Mouse (Mus musculus) midbrain, embryonic 10.5 days (tissue): ENCODE data around the gene Cstad. TPM values are rescaled to one million over a fixed set of nuclear protein-coding genes. Genes with fewer than 3 reads are reported as not detected.

ENCODE experiments used
- DNase-seq: peaks from one replicate; pipeline ENCODE4 v3.0.0-alpha.2; 2017; ENCODE audit warnings: low spot score
- H3K27ac ChIP-seq: fragments of 300-500 bp; sonication (generic); replicated peaks from 2 replicates; pipeline ENCODE4 v1.5.1; 2016; ENCODE audit warnings: mild to moderate bottlenecking
- H3K27me3 ChIP-seq: fragments of 300-500 bp; sonication (generic); 2 replicates; pipeline ENCODE4 v1.6.1; 2016; ENCODE audit warnings: low read depth, mild to moderate bottlenecking; ENCODE audit not compliant: poor library complexity, severe bottlenecking
- H3K36me3 ChIP-seq: fragments of 300-500 bp; sonication (generic); 2 replicates; pipeline ENCODE4 v1.6.1; 2016; ENCODE audit warnings: mild to moderate bottlenecking, moderate library complexity
- H3K4me1 ChIP-seq: fragments of 300-500 bp; sonication (generic); 2 replicates; pipeline ENCODE4 v1.6.1; 2016
- H3K4me3 ChIP-seq: fragments of 300-500 bp; sonication (generic); 2 replicates; pipeline ENCODE4 v1.5.1; 2016; ENCODE audit warnings: mild to moderate bottlenecking, moderate library complexity
- H3K9me3 ChIP-seq: fragments of 300-500 bp; sonication (generic); replicated peaks from 2 replicates; pipeline ENCODE4 v1.6.1; 2016; ENCODE audit warnings: mild to moderate bottlenecking
- WGBS: fragments of 180-500 bp; shearing (Covaris S2); methylation state at CpG from one replicate; pipeline ENCODE4 v1.1.7; 2016; 5-methylcytosine and 5-hydroxymethylcytosine counted together
- polyA plus RNA-seq: library from polyadenylated mRNA; unstranded; fragments of >200 nt; fragmentation: Nextera tagmentation; extraction: Ambion mirVana; gene quantifications from 2 replicates; pipeline ENCODE4 v1.2.1, GENCODE M21; 2016

The Cstad gene
- polyA plus RNA-seq, 1 experiment from 2014 or later: 0.20 TPM

DNA sequence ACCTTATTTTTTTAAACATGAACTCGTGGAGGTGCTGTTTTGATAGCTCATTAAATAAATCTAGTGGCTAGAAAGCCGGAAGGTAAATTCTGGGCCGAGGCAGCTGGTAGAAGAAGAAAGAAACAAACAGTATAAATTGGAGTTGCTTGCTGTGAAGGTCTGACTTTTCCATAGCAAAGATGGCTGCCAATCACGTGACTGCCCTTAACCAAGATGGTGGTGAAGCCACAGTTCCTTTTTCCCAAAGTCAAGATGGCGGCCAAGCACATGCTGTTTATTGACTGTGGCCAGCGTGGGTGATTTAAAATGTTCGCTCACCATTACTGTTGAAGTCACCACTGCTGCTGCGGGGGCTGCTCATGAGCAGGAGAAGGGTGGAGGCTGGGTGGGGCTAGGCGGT, 17.8 kb upstream of the Cstad start:
- H3K27ac ChIP-seq: no peak overlapping the region
- DNase-seq: no peak
- H3K4me3 ChIP-seq: no peak overlapping the region
- H3K27me3 ChIP-seq: no peaks in the 10 kb centered on the region
- no peaks in the 10 kb centered on the region for H3K4me1 ChIP-seq
- H3K36me3 ChIP-seq: no peaks in the 10 kb centered on the region
- peaks cover 8% of the 10 kb centered on the region for H3K9me3 ChIP-seq
- 89% methylated on average over 9 of the region's 9 CpGs for WGBS

DNA sequence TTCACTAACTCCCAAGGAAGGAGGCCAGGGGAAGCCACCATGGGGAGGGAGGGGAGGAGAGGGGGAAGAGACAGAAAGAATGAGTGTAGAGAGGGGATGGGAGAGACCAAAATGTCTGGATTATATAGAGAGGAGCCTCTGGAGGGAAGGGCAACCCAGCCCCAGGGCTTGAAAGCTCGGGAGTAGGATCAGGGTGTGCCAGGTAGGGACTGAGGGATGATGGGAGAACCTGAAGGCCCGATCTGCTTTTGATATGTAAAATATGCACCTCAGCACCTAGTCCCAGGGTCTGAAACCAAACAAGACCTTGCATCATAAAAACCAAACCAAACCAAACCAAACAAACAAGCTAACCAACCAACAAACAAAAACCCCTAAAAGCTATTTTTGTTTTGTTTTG, 16.8 kb upstream of the Cstad start:
- peaks cover 10% of the 10 kb centered on the region for H3K9me3 ChIP-seq
- WGBS: 55% methylated on average over 2 of the region's 2 CpGs
- no peaks in the 10 kb centered on the region for H3K4me1 ChIP-seq
- H3K4me3 ChIP-seq: no peak overlapping the region
- no peaks in the 10 kb centered on the region for H3K36me3 ChIP-seq
- no peak overlapping the region for H3K27ac ChIP-seq
- H3K27me3 ChIP-seq: no peaks in the 10 kb centered on the region
- DNase-seq: no peak

DNA sequence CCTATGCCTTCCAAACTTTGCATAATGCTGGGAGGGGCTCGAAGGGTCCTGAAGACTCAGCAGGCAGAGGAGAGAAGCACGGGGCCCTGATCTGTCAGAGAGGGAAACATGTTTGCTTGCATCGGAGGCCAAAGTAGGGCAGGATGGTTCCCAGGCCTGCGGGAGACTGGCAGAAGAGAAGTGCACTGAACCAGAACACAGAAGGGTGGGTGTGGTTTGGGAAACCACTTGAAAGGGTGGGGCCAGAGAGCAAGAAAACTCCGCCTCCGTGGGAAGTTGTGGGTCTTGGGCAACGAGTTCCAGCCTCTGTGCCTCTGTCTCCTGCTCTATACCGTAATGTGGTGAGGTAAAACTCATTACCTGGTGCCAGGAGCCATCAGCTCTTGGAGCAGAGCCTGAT, 7.7 kb upstream of the Cstad start:
- Histone ChIP-seq H3K27me3 (no peaks in the 10 kb centered on the region), H3K9me3 (peaks cover under 1% of the 10 kb centered on the region; the same call in 1 of the 2 replicates), H3K27ac (peak overlapping the region; percentile 79), H3K4me3 (0 out of 2 replicates have a peak overlapping the region, but pooled peaks have one; percentile 1), H3K4me1 (peaks cover 35% of the 10 kb centered on the region), H3K36me3 (no peaks in the 10 kb centered on the region)
- no peak for DNase-seq
- 35% methylated on average over 8 of the region's 8 CpGs for WGBS

DNA sequence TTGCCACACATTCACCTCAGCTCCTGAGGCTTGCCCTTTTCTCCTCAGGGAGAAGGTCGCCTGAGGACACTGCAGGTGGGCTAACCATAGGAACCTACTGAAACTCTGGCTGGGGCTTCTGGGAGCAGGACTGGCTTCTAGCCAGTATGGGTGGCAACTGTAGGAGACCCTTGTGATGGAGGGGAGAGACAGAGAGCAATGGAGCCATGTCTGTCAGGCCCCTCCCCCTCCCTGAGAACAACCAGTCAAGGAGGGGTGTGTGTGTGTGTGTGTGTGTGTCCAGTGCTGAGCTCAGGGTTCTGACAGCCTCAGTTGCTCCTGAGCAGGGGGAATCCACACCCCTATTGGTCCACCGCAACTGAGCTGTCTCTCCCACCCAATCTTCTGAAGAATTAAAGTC, 7.2 kb upstream of the Cstad start:
- WGBS: 64% methylated on average over 2 of the region's 2 CpGs
- no peaks in the 10 kb centered on the region for H3K27me3 ChIP-seq
- no peaks in the 10 kb centered on the region; the same call in 1 of the 2 replicates for H3K9me3 ChIP-seq
- H3K27ac ChIP-seq: peak overlapping the region; percentile 79
- no peak for DNase-seq
- peaks cover 39% of the 10 kb centered on the region for H3K4me1 ChIP-seq
- H3K36me3 ChIP-seq: no peaks in the 10 kb centered on the region
- H3K4me3 ChIP-seq: no peak overlapping the region

DNA sequence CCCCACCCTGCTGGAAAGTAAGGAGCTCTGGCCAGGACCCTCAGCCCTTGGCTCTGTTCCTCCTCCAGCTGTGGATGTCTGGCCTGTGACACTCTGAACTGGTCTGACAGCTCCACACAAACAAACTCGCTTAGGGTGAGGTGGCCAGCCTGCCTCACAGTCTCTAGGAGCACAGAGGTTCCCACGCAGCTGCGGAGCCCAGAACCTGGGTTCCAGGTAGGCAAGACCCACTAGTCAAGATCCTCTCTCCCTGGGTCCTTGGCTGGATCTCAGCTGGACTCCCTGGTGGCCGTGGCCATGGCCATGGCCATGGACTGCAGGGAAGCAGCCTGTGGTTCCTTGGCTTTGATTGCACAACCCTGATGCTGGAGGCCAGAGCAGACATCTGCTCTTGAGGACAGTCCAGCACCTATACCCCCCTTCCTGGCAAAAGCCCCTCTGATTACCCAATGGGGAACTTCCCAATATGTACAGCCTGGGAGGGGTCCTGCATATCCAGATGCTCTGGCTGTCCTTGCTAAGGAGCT, 5.8 kb upstream of the Cstad start:
- WGBS: 76% methylated on average over 4 of the region's 4 CpGs
- Histone ChIP-seq H3K27ac (peak overlapping the region; percentile 28; the same call in 1 of the 2 replicates), H3K36me3 (no peaks in the 10 kb centered on the region), H3K27me3 (no peaks in the 10 kb centered on the region), H3K4me3 (no peak overlapping the region), H3K9me3 (no peaks in the 10 kb centered on the region), H3K4me1 (peaks cover 49% of the 10 kb centered on the region)
- DNase-seq: no peak

DNA sequence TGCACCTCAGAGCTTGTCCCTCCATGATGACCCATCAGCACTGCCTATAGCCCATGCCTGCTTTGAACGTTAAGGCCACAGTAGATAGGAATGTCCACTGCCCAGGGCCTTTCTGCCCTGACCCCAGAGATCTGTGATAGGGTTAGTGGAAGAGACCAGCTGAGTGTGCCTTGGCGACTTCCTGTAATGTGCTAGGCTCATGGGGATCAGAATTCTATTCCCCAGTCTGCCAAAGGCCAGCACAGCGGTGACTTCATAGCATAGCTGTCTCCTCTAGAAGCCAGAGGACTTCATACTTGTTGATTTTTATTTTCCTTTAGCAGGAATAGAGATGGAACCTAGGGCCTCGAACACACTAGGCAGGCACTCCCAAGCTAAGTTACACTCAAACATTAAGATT, 5.1 kb upstream of the Cstad start:
- no peak for DNase-seq
- 87% methylated on average over 4 of the region's 4 CpGs for WGBS

DNA sequence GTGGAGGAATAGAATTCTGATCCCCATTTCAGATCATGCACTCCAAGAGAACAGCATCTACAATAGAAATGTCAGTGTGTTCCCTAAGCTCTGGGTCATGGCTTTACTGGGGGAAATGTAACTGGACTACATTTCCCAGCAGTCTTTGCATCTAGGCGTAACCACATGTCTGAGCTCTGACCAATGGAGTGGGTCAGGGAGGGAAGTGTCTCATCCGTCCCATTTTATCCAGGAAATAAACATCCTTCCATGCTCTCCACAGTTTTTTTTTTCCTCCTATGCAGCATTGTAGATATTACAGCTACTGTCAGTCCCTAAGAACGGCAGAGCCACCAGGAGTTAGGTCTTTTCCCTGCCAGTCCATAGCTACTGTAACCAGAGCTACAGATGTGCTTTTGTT, 3.9 kb upstream of the Cstad start:
- no peak for DNase-seq
- H3K27ac ChIP-seq: peak overlapping the region; percentile 76

More for the DNA sequence above, 5.1 kb upstream of the Cstad start:
- Histone ChIP-seq H3K4me3 (no peak overlapping the region), H3K27me3 (no peaks in the 10 kb centered on the region), H3K9me3 (no peaks in the 10 kb centered on the region), H3K27ac (0 out of 2 replicates have a peak overlapping the region, but pooled peaks have one; percentile 28), H3K4me1 (peaks cover 56% of the 10 kb centered on the region), H3K36me3 (no peaks in the 10 kb centered on the region)

DNA sequence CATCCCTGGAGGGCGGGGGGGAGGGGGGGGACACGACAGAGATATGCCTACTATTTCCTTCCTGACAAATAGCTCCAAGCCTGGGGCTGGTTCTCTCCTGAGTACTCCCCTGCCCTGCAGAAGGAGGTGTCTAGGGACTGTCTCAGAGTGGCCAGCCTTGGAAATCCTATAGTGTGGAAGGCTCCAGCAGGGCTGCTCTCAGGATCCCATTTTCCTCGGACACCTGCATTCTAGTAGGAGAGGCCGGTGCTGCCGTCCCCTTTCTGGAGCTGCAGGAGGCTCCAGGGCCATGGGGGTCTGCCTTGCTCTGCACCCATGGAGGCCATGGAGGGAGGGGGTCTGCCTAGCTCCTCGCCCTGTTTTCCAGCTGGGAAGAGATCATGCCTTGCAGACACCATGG, 2.4 kb upstream of the Cstad start:
- peak overlapping the region; percentile 96 for H3K27ac ChIP-seq
- WGBS: 67% methylated on average over 6 of the region's 6 CpGs
- DNase-seq: no peak
- H3K9me3 ChIP-seq: no peaks in the 10 kb centered on the region
- H3K36me3 ChIP-seq: no peaks in the 10 kb centered on the region
- peaks cover 50% of the 10 kb centered on the region for H3K4me1 ChIP-seq
- H3K27me3 ChIP-seq: no peaks in the 10 kb centered on the region
- H3K4me3 ChIP-seq: no peak overlapping the region

More for the DNA sequence above, 3.9 kb upstream of the Cstad start:
- Histone ChIP-seq H3K9me3 (no peaks in the 10 kb centered on the region), H3K36me3 (no peaks in the 10 kb centered on the region), H3K27me3 (no peaks in the 10 kb centered on the region), H3K4me1 (peaks cover 64% of the 10 kb centered on the region), H3K4me3 (peak overlapping the region; percentile 43)
- WGBS: 17% methylated on average over 3 of the region's 3 CpGs

DNA sequence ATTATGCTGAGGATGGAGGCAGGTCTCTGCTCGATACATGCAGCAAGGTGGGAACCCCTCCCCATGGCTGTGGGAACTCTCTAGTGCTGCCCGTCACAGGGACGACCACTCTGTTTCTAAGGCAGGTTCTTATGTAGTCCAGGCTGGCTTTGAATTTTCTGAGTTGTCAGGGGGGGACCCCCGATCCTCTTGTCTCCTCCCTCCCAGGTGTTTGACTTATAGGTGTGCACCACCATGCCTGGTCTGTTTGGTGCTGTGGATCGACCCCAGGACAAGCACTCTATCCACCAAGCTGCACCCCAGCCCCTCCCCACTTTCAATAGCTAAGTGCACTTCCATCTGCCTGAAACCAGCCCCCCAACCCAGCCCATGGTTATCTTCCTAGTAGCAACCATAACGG, 1.9 kb upstream of the Cstad start:
- Histone ChIP-seq H3K4me3 (no peak overlapping the region), H3K36me3 (no peaks in the 10 kb centered on the region), H3K27ac (peak overlapping the region; percentile 96), H3K4me1 (peaks cover 45% of the 10 kb centered on the region), H3K9me3 (no peaks in the 10 kb centered on the region), H3K27me3 (no peaks in the 10 kb centered on the region)
- 87% methylated on average over 6 of the region's 6 CpGs for WGBS
- no peak for DNase-seq

DNA sequence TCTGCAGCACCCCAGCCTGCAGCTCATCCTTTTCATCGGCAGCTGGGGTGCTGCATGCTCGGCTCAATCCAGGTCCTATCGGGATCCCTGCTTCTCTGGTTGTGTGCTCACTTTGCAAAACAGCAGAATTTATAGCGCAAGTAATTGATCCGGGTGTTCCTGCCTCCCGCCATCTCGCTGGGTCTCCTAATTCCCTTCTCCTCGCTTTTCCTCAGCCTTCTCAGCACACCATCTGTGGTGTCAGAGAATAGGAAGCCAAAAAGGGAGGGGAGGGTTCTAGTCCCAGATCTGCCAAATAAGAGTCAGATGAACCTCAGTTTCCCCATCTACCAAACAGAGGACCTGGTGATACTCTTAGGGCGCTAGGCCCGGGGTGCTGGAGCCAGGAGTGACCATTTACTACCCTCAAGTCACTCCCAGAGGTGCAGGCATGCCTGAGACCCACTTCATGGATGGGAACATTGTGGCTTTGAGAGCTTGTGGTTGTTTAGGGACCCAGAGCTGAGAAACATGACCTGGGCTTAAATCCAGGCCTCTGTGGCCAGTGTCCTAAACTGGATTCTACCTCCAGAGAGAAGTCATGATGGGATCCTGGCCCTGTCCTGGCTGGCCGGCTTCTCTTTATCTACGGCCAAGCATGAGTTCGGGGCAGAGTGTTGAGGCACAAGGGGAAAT, 1.1 kb upstream of the Cstad start:
- H3K4me3 ChIP-seq: peak overlapping the region; percentile 65; the same call in 1 of the 2 replicates
- H3K4me1 ChIP-seq: peaks cover 42% of the 10 kb centered on the region
- no peaks in the 10 kb centered on the region for H3K9me3 ChIP-seq
- 87% methylated on average over 13 of the region's 13 CpGs for WGBS
- H3K27me3 ChIP-seq: no peaks in the 10 kb centered on the region
- H3K27ac ChIP-seq: peak overlapping the region; percentile 96
- no peak for DNase-seq
- no peaks in the 10 kb centered on the region for H3K36me3 ChIP-seq

DNA sequence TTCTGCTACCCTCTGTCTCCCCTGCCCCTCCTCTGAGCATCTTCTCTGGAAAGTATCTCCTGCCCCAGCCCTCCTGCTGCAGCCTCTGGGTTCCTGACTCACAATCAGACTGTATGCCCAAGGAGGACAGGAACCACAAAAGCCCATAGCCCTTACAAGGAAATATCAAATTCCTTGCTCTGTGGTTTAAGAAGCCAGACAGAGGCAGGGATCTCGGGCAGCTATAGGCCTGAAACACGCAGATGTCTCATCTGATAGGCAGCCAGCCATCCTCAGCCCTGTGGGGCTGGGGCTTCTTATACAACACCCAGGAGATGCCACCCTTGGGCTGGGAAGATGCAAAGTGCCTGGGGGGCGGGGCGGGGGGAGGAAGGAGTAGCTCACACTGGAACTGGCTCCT, 956 bp downstream of the Cstad start:
- H3K9me3 ChIP-seq: no peaks in the 10 kb centered on the region
- H3K4me1 ChIP-seq: peaks cover 50% of the 10 kb centered on the region
- peak overlapping the region; percentile 65; the same call in 1 of the 2 replicates for H3K4me3 ChIP-seq
- no peaks in the 10 kb centered on the region for H3K36me3 ChIP-seq
- peak overlapping the region; percentile 96 for H3K27ac ChIP-seq
- no peak for DNase-seq
- 86% methylated on average over 4 of the region's 4 CpGs for WGBS
- H3K27me3 ChIP-seq: no peaks in the 10 kb centered on the region

DNA sequence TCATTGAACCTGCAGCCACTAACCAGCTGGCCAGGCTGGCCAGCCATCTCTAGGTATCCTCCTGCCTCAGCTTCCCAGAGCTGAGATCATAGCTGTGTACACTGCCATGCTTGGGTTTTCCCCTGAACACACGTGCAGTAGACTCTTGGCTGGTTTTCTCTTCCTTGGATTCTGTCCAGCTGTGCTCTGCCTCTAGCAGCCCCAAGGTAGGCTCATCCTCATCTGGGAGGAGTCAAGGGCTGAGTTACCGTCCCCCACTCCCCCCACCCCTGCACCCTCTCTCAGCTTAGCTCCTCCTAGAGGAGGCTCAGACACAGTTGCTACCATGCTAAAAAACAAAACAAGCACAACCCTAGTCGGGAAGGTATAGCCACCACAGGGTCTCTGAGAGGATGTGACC, 4.8 kb downstream of the Cstad start:
- H3K27me3 ChIP-seq: peaks cover 28% of the 10 kb centered on the region
- no peak overlapping the region for H3K4me3 ChIP-seq
- H3K9me3 ChIP-seq: no peaks in the 10 kb centered on the region
- WGBS: 73% methylated on average over 3 of the region's 3 CpGs
- no peaks in the 10 kb centered on the region for H3K36me3 ChIP-seq
- H3K27ac ChIP-seq: no peak overlapping the region
- H3K4me1 ChIP-seq: peaks cover 58% of the 10 kb centered on the region
- no peak for DNase-seq

DNA sequence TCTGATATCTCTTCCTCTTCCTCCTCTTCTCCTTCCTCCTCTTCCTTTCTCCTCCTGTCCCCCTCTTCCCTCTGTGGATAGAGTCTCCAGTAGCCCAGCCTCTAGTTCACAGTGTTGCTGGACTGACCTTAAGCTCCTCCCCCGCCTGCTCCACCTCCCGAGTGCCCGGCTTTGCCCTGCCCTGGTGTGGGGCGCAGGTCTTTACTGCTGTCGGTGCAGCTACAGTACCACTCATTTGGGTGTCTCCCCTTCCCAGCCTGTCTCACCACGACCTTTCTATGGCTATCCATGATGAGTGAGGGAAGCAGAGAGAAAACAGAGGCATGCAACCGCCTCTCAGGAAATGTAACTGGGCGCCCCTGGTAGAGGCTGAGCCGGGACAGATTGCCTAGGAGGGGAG, 5.5 kb downstream of the Cstad start:
- Histone ChIP-seq H3K4me3 (no peak overlapping the region), H3K36me3 (no peaks in the 10 kb centered on the region), H3K4me1 (peaks cover 58% of the 10 kb centered on the region), H3K27me3 (peaks cover 29% of the 10 kb centered on the region), H3K27ac (peak overlapping the region; percentile 76), H3K9me3 (no peaks in the 10 kb centered on the region)
- no peak for DNase-seq
- WGBS: 18% methylated on average over 9 of the region's 9 CpGs
